Mouse (Mus musculus) lung, embryonic 14.5 days (tissue): ENCODE data around the gene Srm. TPM values are rescaled to one million over a fixed set of nuclear protein-coding genes. Genes with fewer than 3 reads are reported as not detected.

ENCODE experiments used
- ATAC-seq: fragments of 200-750 bp; cut with Nextera tagmentation; 2 replicates; pipeline ENCODE4 v1.8.0; 2017; ENCODE audit warnings: mild to moderate bottlenecking, moderate TSS enrichment, moderate library complexity; ENCODE audit not compliant: insufficient read depth
- DNase-seq: peaks from one replicate; pipeline ENCODE4 v3.0.0-alpha.2; 2015
- H3K27ac ChIP-seq: fragments of 300-500 bp; sonication (generic); 2 replicates; pipeline ENCODE4 v1.5.1; 2014; ENCODE audit warnings: low read depth, mild to moderate bottlenecking, moderate library complexity
- H3K27me3 ChIP-seq: fragments of 300-500 bp; sonication (generic); 2 replicates; pipeline ENCODE4 v1.6.1; 2014; ENCODE audit warnings: low read length, control low read depth; ENCODE audit not compliant: insufficient read depth
- H3K36me3 ChIP-seq: fragments of 300-500 bp; sonication (generic); 2 replicates; pipeline ENCODE4 v1.6.1; 2014; ENCODE audit warnings: control low read depth; ENCODE audit not compliant: insufficient read depth
- H3K4me1 ChIP-seq: fragments of 300-500 bp; sonication (generic); 2 replicates; pipeline ENCODE4 v1.6.1; 2014; ENCODE audit warnings: antibody characterized with exemption, control low read depth; ENCODE audit not compliant: insufficient read depth
- H3K4me2 ChIP-seq: fragments of 300-500 bp; sonication (generic); 2 replicates; pipeline ENCODE4 v1.6.1; 2014; ENCODE audit warnings: mild to moderate bottlenecking
- H3K4me3 ChIP-seq: fragments of 300-500 bp; sonication (generic); 2 replicates; pipeline ENCODE4 v1.5.1; 2014; ENCODE audit warnings: low read depth, low read length
- H3K9ac ChIP-seq: fragments of 300-500 bp; sonication (generic); 2 replicates; pipeline ENCODE4 v1.6.1; 2014
- H3K9me3 ChIP-seq: fragments of 300-500 bp; sonication (generic); 2 replicates; pipeline ENCODE4 v1.6.1; 2016; ENCODE audit warnings: low read depth, low read length, control low read depth
- CTCF ChIP-seq: IDR thresholded peaks from 2 replicates; pipeline ENCODE4 v1.5.1; 2016; ENCODE audit warnings: antibody characterized with exemption, low read depth
- WGBS: fragments of 180-500 bp; shearing (Covaris S2); extraction: QIAGEN DNeasy Blood & Tissue Kit; methylation state at CpG from one replicate; pipeline ENCODE4 v1.1.7; 2014; 5-methylcytosine and 5-hydroxymethylcytosine counted together
- polyA plus RNA-seq: library from polyadenylated mRNA; unstranded; fragments of >200 nt; fragmentation: Nextera tagmentation; extraction: Ambion mirVana; gene quantifications from 2 replicates; pipeline ENCODE4 v1.2.1, GENCODE M21; 2014

The Srm gene
- polyA plus RNA-seq, 1 experiment from 2014 or later: 279 TPM

GRCm38 (mm10) chr4:148600316-148600715 is 9.0 kb downstream of the Srm start:
- Histone ChIP-seq H3K4me1 (no peaks in the 10 kb centered on the region), H3K4me2 (no peak overlapping the region), H3K27ac (no peak overlapping the region), H3K36me3 (peaks cover 35% of the 10 kb centered on the region), H3K9ac (no peak overlapping the region), H3K4me3 (no peak overlapping the region), H3K27me3 (no peaks in the 10 kb centered on the region), H3K9me3 (no peaks in the 10 kb centered on the region)
- WGBS: 82% methylated on average over 4 of the region's 4 CpGs
- DNase-seq (no peak), ATAC-seq (no peak)
- no peak for TF ChIP-seq CTCF

GRCm38 (mm10) chr4:148601871-148602270 is 10.6 kb downstream of the Srm start:
- no peak overlapping the region for H3K4me3 ChIP-seq
- H3K27ac ChIP-seq: no peak overlapping the region
- H3K27me3 ChIP-seq: no peaks in the 10 kb centered on the region
- no peaks in the 10 kb centered on the region for H3K4me1 ChIP-seq
- DNase-seq (no peak), ATAC-seq (no peak)
- no peak overlapping the region for H3K4me2 ChIP-seq
- no peak for TF ChIP-seq CTCF
- 70% methylated on average over 4 of the region's 4 CpGs for WGBS
- no peak overlapping the region for H3K9ac ChIP-seq
- no peaks in the 10 kb centered on the region for H3K9me3 ChIP-seq
- H3K36me3 ChIP-seq: peaks cover 20% of the 10 kb centered on the region

DNA sequence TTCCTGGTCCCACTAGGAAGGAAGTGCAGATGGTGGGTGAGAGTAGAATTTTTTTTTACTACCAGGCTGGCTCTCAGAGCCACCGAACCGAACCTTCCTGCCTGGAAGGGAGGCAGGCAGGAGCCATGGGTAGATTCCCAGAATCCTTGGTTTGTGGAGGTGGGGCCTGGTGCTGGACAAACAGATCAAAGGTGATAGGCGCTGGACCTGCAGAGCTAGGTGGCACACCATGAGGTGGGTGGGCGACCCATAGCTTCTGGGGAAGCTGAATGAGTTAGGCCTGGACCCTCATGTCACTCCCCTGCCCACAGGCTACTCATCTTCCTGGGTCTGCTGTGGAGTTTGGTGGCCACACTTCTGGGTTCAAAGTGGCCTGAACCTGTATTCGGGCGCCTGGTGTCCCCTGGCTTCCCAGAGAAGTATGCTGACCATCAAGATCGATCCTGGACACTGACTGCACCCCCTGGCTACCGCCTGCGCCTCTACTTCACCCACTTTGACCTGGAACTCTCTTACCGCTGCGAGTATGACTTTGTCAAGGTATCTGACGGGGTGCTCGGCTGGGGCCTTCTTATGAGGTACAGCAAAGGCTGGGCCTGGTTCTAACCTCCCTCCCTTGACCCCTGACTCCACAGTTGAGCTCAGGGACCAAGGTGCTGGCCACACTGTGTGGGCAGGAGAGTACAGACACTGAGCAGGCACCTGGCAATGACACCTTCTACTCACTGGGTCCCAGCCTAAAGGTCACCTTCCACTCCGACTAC is 11.2 kb downstream of the Srm start, which contains the start of gene Masp2:
Gene Masp2, plus strand, starts transcription at position 198 of the 764 bp plus-strand sequence.
- TF ChIP-seq CTCF: no peak
- ATAC-seq (no peak), DNase-seq (no peak)
- WGBS: 82% methylated on average over 14 of the region's 14 CpGs
- Histone ChIP-seq H3K4me3 (no peak within 1 kb of the TSS), H3K4me1 (no peaks in the 10 kb centered on the region), H3K27me3 (no peaks in the 10 kb centered on the region), H3K9me3 (no peaks in the 10 kb centered on the region), H3K9ac (no peak within 1 kb of the TSS), H3K36me3 (peaks cover 13% of the 10 kb centered on the region), H3K4me2 (no peak within 1 kb of the TSS), H3K27ac (no peak within 1 kb of the TSS)

GRCm38 (mm10) chr4:148603376-148604139 is 12.3 kb downstream of the Srm start:
- no peak for TF ChIP-seq CTCF
- WGBS: 72% methylated on average over 10 of the region's 10 CpGs
- H3K27me3 ChIP-seq: no peaks in the 10 kb centered on the region
- DNase-seq (no peak), ATAC-seq (no peak)
- H3K9ac ChIP-seq: no peak overlapping the region
- H3K9me3 ChIP-seq: no peaks in the 10 kb centered on the region
- H3K4me3 ChIP-seq: no peak overlapping the region
- H3K4me2 ChIP-seq: no peak overlapping the region
- H3K4me1 ChIP-seq: no peaks in the 10 kb centered on the region
- H3K36me3 ChIP-seq: peaks cover 7% of the 10 kb centered on the region; the same call in 1 of the 2 replicates
- no peak overlapping the region for H3K27ac ChIP-seq

DNA sequence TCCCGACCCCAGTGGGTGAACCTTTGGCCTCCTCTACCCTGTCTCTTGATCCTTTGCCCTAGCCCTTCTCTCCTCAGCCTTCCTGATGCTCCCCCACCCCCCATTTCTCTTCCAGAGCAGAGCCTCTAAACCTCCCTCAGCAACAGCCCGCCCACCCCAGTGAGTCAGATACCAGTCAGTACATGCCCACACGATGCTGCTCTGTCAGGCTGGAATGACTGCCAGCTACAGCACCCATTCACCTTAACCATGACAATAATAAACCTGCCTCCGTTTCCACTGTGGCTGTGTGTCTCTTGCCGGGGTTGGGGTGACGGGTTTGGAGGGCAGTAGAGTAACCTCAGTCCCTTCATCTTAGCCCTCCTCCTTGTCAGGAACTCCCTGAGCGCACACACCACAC is 12.8 kb downstream of the Srm start:
- H3K9ac ChIP-seq: no peak overlapping the region
- no peaks in the 10 kb centered on the region for H3K9me3 ChIP-seq
- no peak overlapping the region for H3K27ac ChIP-seq
- ATAC-seq: no peak
- 0 out of 2 replicates have a peak, but pooled peaks cover 3% of the 10 kb centered on the region for H3K36me3 ChIP-seq
- TF ChIP-seq CTCF: no peak
- H3K4me1 ChIP-seq: no peaks in the 10 kb centered on the region
- 67% methylated on average over 7 of the region's 7 CpGs for WGBS
- no peak overlapping the region for H3K4me2 ChIP-seq
- no peak overlapping the region for H3K4me3 ChIP-seq
- H3K27me3 ChIP-seq: no peaks in the 10 kb centered on the region
- DNase-seq: no peak

GRCm38 (mm10) chr4:148604541-148605165 is 13.3 kb downstream of the Srm start:
- H3K27me3 ChIP-seq: no peaks in the 10 kb centered on the region
- H3K27ac ChIP-seq: no peak overlapping the region
- ATAC-seq: peak; percentile 35; the same call in 1 of the 2 replicates
- peak; percentile 81 for TF ChIP-seq CTCF
- H3K9me3 ChIP-seq: no peaks in the 10 kb centered on the region
- H3K9ac ChIP-seq: no peak overlapping the region
- no peak overlapping the region for H3K4me3 ChIP-seq
- H3K4me1 ChIP-seq: no peaks in the 10 kb centered on the region
- H3K36me3 ChIP-seq: no peaks in the 10 kb centered on the region
- 96% methylated on average over 3 of the region's 3 CpGs for WGBS
- H3K4me2 ChIP-seq: no peak overlapping the region
- DNase-seq: peak; percentile 81

GRCm38 (mm10) chr4:148607758-148608157 is 16.5 kb downstream of the Srm start:
- no peaks in the 10 kb centered on the region for H3K9me3 ChIP-seq
- 28% methylated on average over 5 of the region's 5 CpGs for WGBS
- peak; percentile 80 for TF ChIP-seq CTCF
- ATAC-seq: no peak
- H3K4me3 ChIP-seq: no peak overlapping the region
- H3K36me3 ChIP-seq: peaks cover 13% of the 10 kb centered on the region; the same call in 1 of the 2 replicates
- H3K27ac ChIP-seq: no peak overlapping the region
- peak; percentile 75 for DNase-seq
- no peaks in the 10 kb centered on the region for H3K4me1 ChIP-seq
- no peak overlapping the region for H3K9ac ChIP-seq
- H3K27me3 ChIP-seq: no peaks in the 10 kb centered on the region
- no peak overlapping the region for H3K4me2 ChIP-seq
